Mouse (Mus musculus): ENCODE results near the gene D10Jhu81e.

Gene D10Jhu81e

DNA sequence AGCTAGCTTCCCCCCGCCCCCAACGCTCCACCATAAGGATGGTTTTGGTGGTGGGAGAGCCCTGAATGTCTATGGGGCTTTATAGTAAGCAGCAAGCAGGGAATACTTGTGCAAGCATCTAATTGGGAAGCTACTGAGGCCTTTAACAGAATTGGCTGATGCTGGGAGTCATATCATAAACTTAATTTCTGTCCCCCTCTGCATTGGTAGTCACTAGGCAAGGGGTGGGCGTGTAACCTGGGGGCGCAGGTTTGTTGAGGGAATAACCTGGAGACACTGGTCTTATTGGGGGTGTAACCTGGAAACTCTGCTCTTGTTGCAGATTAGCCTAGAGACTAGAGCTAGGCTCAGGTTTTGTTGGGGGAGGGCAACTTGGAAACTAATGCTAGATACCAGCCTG lies 50.2 kb downstream of the D10Jhu81e start:
- TF ChIP-seq NANOG (IDR thresholded peaks at IDR 0.05; ENCODE audit: borderline replicate concordance, low read length) (no peak), POU5F1 (IDR thresholded peaks at IDR 0.05; ENCODE audit: borderline replicate concordance, low read length) (no peak), CTCF (conservative IDR thresholded peaks at IDR 0.05; ENCODE audit: low read length) (no peak)
- H3K9me3 ChIP-seq (ENCODE audit: low read length), result peaks cover 11% of the 10 kb centered on the region
- no peak overlapping the region for H3K4me3 ChIP-seq (replicated peaks; ENCODE audit: low read length)
- peaks cover 5% of the 10 kb centered on the region for H3K4me1 ChIP-seq (replicated peaks; ENCODE audit: low read depth, low read length)
- no peaks in the 10 kb centered on the region for H3K36me3 ChIP-seq (ENCODE audit: insufficient read depth, low read length)
- 0 out of 2 replicates have a peak, but pooled peaks cover 4% of the 10 kb centered on the region for H3K27me3 ChIP-seq (ENCODE audit: insufficient read depth, low read length)

DNA sequence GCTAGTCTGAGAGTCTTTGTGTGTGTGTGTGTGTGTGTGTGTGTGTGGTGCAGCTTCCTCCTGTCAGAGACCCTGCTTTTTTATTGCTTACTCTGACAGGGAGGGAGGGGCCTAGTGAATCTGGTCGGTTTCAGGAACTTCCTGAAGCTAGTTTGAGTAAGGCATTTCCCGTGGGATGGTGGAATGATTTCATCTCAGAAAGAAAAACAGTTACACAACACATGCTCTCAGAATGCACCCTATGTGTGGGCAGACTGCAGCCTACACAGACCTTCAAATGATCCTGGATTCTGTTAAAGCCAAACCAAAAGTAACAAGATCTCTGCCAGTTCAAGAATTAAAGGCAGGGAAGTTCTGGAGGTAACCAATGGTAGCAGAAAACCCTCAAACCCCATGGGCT lies 54.4 kb downstream of the D10Jhu81e start:
- no peak for TF ChIP-seq NANOG (IDR thresholded peaks at IDR 0.05; ENCODE audit: borderline replicate concordance, low read length)
- TF ChIP-seq CTCF (conservative IDR thresholded peaks at IDR 0.05; ENCODE audit: low read length), result no peak
- no peak for TF ChIP-seq POU5F1 (IDR thresholded peaks at IDR 0.05; ENCODE audit: borderline replicate concordance, low read length)

DNA sequence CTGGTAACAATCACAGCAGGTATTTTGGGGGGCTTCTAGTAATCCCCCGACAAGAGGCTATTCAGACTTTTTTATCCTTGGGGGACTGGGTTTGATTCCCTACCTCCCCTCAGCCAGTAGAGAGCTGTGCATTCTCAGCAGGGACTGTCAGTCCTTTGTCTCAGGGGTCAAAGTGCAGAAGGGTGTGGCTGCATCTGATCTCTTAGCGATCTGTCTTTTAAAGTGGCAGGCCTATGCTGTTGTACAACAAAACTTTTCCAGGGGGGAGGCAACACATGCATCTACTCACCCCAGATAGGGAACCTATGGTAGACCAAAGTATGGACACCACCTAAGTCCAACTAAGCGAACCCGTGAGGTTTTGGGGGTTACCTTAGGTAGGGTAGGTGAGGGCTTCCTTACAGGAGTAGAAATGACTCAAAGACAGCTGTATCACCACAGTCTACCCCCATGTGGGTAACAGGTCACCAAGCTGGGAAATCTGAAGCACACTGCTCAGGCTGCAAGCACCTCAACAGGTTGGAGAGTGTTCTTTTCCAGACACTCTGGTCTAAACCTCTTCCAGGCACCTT lies 55.0 kb downstream of the D10Jhu81e start:
- H3K4me3 ChIP-seq (replicated peaks; ENCODE audit: low read length), result no peak overlapping the region
- H3K4me1 ChIP-seq (replicated peaks; ENCODE audit: low read depth, low read length), result peaks cover 13% of the 10 kb centered on the region
- no peaks in the 10 kb centered on the region for H3K27me3 ChIP-seq (ENCODE audit: insufficient read depth, low read length)
- no peaks in the 10 kb centered on the region for H3K36me3 ChIP-seq (ENCODE audit: insufficient read depth, low read length)
- no peak for TF ChIP-seq POU5F1 (IDR thresholded peaks at IDR 0.05; ENCODE audit: borderline replicate concordance, low read length)
- no peak for TF ChIP-seq CTCF (conservative IDR thresholded peaks at IDR 0.05; ENCODE audit: low read length)
- TF ChIP-seq NANOG (IDR thresholded peaks at IDR 0.05; ENCODE audit: borderline replicate concordance, low read length), result no peak
- H3K9me3 ChIP-seq (ENCODE audit: low read length), result peaks cover 32% of the 10 kb centered on the region

More for the DNA sequence above, 54.4 kb downstream of the D10Jhu81e start:
- H3K4me1 ChIP-seq (replicated peaks; ENCODE audit: low read depth, low read length), result peaks cover 13% of the 10 kb centered on the region
- H3K4me3 ChIP-seq (replicated peaks; ENCODE audit: low read length), result no peak overlapping the region
- no peaks in the 10 kb centered on the region for H3K36me3 ChIP-seq (ENCODE audit: insufficient read depth, low read length)
- 0 out of 2 replicates have a peak, but pooled peaks cover 4% of the 10 kb centered on the region for H3K27me3 ChIP-seq (ENCODE audit: insufficient read depth, low read length)
- H3K9me3 ChIP-seq (ENCODE audit: low read length), result peaks cover 32% of the 10 kb centered on the region

Measured in E14TG2a.4 (cell line).